12 mouse cellular contexts compared by ENCODE assay signal in genomic region chr11:44863910-44864309, GRCm38 (mm10).
"Had no signal": no experiment of that assay in that cellular context is flagged by ENCODE, and none has a peak within 500 bp of the region (broad histone marks: within the 10 kb centered on the region; RNA-seq: fewer than 3 reads in every experiment).

No protein-coding gene starts in this region.

- H3K9ac ChIP-seq: liver, embryonic 13.5 days had no signal

- H3K9me3 ChIP-seq: liver, embryonic 13.5 days had no signal

- DNase-seq: kidney, postnatal 10 days; layer of hippocampus, postnatal 36 days; liver, embryonic 13.5 days; lung, adult 2 months; lung, postnatal 14 days; lung, postnatal 4 days; midbrain, embryonic 14.5 days; thymus, adult 2 months; thymus, postnatal 14 days; thymus, postnatal 4 days had no signal

- H3K4me1 ChIP-seq: liver, embryonic 13.5 days had no signal

- H3K4me3 ChIP-seq: left cerebral cortex, adult 2 months; liver, embryonic 13.5 days had no signal

- H3K27me3 ChIP-seq: liver, embryonic 13.5 days had no signal

- H3K36me3 ChIP-seq: liver, embryonic 13.5 days had no signal

- H3K27ac ChIP-seq: left cerebral cortex, adult 2 months; liver, embryonic 13.5 days; stomach, postnatal 0 days had no signal
